Mouse (Mus musculus) heart, embryonic 15.5 days (tissue): ENCODE results near the gene Tfrc. TPM values are rescaled to one million over a fixed set of nuclear protein-coding genes. Genes with fewer than 3 reads are reported as not detected.

Experiments used
- polyA plus RNA-seq: library from polyadenylated mRNA; unstranded; fragments of >200 nt; fragmentation: Nextera tagmentation; extraction: Ambion mirVana; gene quantifications from 2 replicates; pipeline ENCODE4 v1.2.1, GENCODE M21; 2015

The Tfrc gene
- polyA plus RNA-seq, 1 experiment from 2014 or later: 34.8 TPM

Other genes starting within 250 kb of the Tfrc start
- gene Tm4sf19, start 208.4 kb upstream of the Tfrc start, polyA plus RNA-seq: 0.22 TPM in 1 of 2 replicates, not detected in the other
- 21.1 and 22.5 TPM in 2 replicates for gene Tctex1d2, start 189.2 kb upstream of the Tfrc start, polyA plus RNA-seq
- gene Pcyt1a, start 178.0 kb upstream of the Tfrc start, polyA plus RNA-seq: 38.1 and 44.3 TPM in 2 replicates
- 0.49 and 0.77 TPM in 2 replicates for gene Slc51a, start 121.0 kb upstream of the Tfrc start, polyA plus RNA-seq
- gene Zdhhc19, start 112.7 kb upstream of the Tfrc start, polyA plus RNA-seq: not detected in 2 replicates
- 6.9 and 9.5 TPM in 2 replicates for gene Tnk2, start 35.0 kb downstream of the Tfrc start, polyA plus RNA-seq
- gene Muc4, start 127.0 kb downstream of the Tfrc start, polyA plus RNA-seq: not detected in 2 replicates
- gene Muc20, start 188.5 kb downstream of the Tfrc start, polyA plus RNA-seq: 0.11 TPM in 1 of 2 replicates, not detected in the other
- gene Smbd1, start 201.6 kb downstream of the Tfrc start, polyA plus RNA-seq: not detected in 2 replicates